Mouse (Mus musculus) Patski (cell line): ENCODE data around the gene Sash3. TPM values are rescaled to one million over a fixed set of nuclear protein-coding genes. Genes with fewer than 3 reads are reported as not detected.
"Not testable (repeated sequence)": the region's sequence is repeated elsewhere in the genome, so short reads cannot be mapped to it uniquely, and the experiment has no call there.

ENCODE experiments used
- ATAC-seq: fragments of 100-300 bp; one replicate; pipeline ENCODE4 v1.8.0; 2021
- CTCF ChIA-PET: fragments of 350-600 bp; sonication (Branson Sonifier 250); formaldehyde crosslinking; loops from one replicate; lab custom pipeline; 2022; ENCODE audit warnings: inconsistent platforms; lab: Charles Lee
- POLR2A ChIA-PET: fragments of 350-600 bp; sonication (Branson Sonifier 250); formaldehyde crosslinking; loops from one replicate; lab custom pipeline; 2022; ENCODE audit warnings: antibody characterized with exemption, inconsistent platforms; lab: Charles Lee
- DNase-seq: peaks from one replicate; pipeline ENCODE4 v3.0.0-alpha.2; 2011; ENCODE audit warnings: low read depth, low spot score
- H3K27me3 ChIP-seq: fragments of 371-371 bp; one replicate; pipeline ENCODE4 v1.5.1; 2021
- CTCF ChIP-seq: fragments of 100-300 bp; IDR thresholded peaks from one replicate; pipeline ENCODE4 v1.5.1; 2021
- in situ Hi-C: fragments of 300-500 bp; cut with MboI; formaldehyde crosslinking; loops from 3 replicates; pipeline ENCODE4 v1.11.1; 2018; ENCODE audit warnings: low pct_unique_long_range_greater_than_20kb, mixed read lengths
- polyA plus RNA-seq: library from polyadenylated mRNA; unstranded; gene quantifications from one replicate; pipeline ENCODE4 v1.2.3, GENCODE M21; 2021

Sash3 gene
- polyA plus RNA-seq, 1 experiment from 2014 or later, result not detected

GRCm38 (mm10) chrX:48202995-48203394 lies 56.8 kb downstream of the Sash3 start:
- peaks cover 15% of the 10 kb centered on the region for H3K27me3 ChIP-seq
- no peak for DNase-seq
- ChIA-PET CTCF (no interaction called here), POLR2A (no interaction called here)
- ATAC-seq, result no peak
- in situ Hi-C loops, result no loop called here
- TF ChIP-seq CTCF, result no peak

GRCm38 (mm10) chrX:48203763-48204162 lies 57.5 kb downstream of the Sash3 start:
- in situ Hi-C loops, result no loop called here
- CTCF ChIA-PET, result no interaction called here
- H3K27me3 ChIP-seq, result peaks cover 15% of the 10 kb centered on the region
- DNase-seq (no peak), ATAC-seq (no peak)
- no peak for TF ChIP-seq CTCF
- POLR2A ChIA-PET, result no interaction called here

- ATAC-seq, result no peak
- no peak for DNase-seq
- in situ Hi-C loops, result no loop called here
- ChIA-PET CTCF (no interaction called here), POLR2A (no interaction called here)
- H3K27me3 ChIP-seq, result peaks cover 17% of the 10 kb centered on the region
- TF ChIP-seq CTCF, result no peak
These were observed 58.2 kb downstream of the Sash3 start for GRCm38 (mm10) chrX:48204469-48204868.

- POLR2A ChIA-PET, result interaction anchor here (1.6 kb wide), 1 partner anchor 9 kb away, joined by 4 read pairs; no protein-coding TSS in a partner anchor
- ATAC-seq, result peak; percentile 46
These were observed 61.7 kb downstream of the Sash3 start for GRCm38 (mm10) chrX:48207761-48208487.

GRCm38 (mm10) chrX:48208519-48209185 lies 62.4 kb downstream of the Sash3 start, which contains the start of gene Zdhhc9:
Gene Zdhhc9 (minus strand): TSS chrX:48208878.
- peak; percentile 24 for DNase-seq
- H3K27me3 ChIP-seq, result peaks cover 30% of the 10 kb centered on the region
- in situ Hi-C loops, result no loop called here
- ChIA-PET POLR2A (interaction anchor here (1.6 kb wide), 1 partner anchor 9 kb away, joined by 4 read pairs; no protein-coding TSS in a partner anchor), CTCF (no interaction called here)
- TF ChIP-seq CTCF, result no peak
- ATAC-seq, result peak; percentile 97

More at GRCm38 (mm10) chrX:48207761-48208487, 61.7 kb downstream of the Sash3 start:
- peaks cover 30% of the 10 kb centered on the region for H3K27me3 ChIP-seq
- in situ Hi-C loops, result no loop called here
- no peak for TF ChIP-seq CTCF
- CTCF ChIA-PET, result interaction anchor here (0.7 kb wide), 1 partner anchor 58 kb away, joined by 3 read pairs; no protein-coding TSS in a partner anchor
- no peak for DNase-seq

DNA sequence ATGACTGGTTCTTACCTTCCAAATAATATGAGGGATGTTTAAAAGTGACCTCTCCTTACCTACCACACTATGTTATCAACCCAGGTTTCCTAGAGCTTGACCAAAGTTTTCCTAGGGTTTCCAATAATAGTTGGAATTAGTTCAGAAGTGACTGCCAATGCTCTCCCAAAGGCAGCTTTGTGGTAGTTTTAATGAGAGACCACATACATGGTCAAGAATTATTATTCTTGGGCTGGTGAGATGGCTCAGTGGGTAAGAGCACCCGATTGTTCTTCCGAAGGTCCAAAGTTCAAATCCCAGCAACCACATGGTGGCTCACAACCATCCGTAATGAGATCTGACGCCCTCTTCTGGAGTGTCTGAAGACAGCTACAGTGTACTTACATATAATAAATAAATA lies 63.5 kb downstream of the Sash3 start:
- ATAC-seq, CTCF ChIA-PET, DNase-seq, in situ Hi-C loops: not testable (repeated sequence)
- H3K27me3 ChIP-seq, result peaks cover 26% of the 10 kb centered on the region
- POLR2A ChIA-PET, result interaction anchor here (1.6 kb wide), 1 partner anchor 10 kb away, joined by 4 read pairs; no protein-coding TSS in a partner anchor

Other genes starting within 250 kb of the Sash3 start
- 24.3 TPM for gene Ocrl, start 234.0 kb upstream of the Sash3 start, polyA plus RNA-seq
- 2.3 TPM for gene Apln, start 111.6 kb upstream of the Sash3 start, polyA plus RNA-seq
- gene Xpnpep2, start 37.7 kb upstream of the Sash3 start, polyA plus RNA-seq, result 0.08 TPM
- 16.2 TPM for gene Zdhhc9, start 62.4 kb downstream of the Sash3 start, polyA plus RNA-seq
- 18.3 TPM for gene Utp14a, start 110.4 kb downstream of the Sash3 start, polyA plus RNA-seq
- gene Bcorl1, start 194.9 kb downstream of the Sash3 start, polyA plus RNA-seq, result 11.1 TPM